Mouse (Mus musculus) olfactory bulb, adult 2 months (tissue): ENCODE results near the gene Med26. TPM values are rescaled to one million over a fixed set of nuclear protein-coding genes. Genes with fewer than 3 reads are reported as not detected.

Experiments used
- H3K27ac ChIP-seq: fragments of 200-500 bp; 2 replicates; pipeline ENCODE4 v1.5.1; 2012; ENCODE audit warnings: low read depth, low read length; ENCODE audit not compliant: insufficient read depth
- H3K4me1 ChIP-seq: fragments of 200-500 bp; 2 replicates; pipeline ENCODE4 v1.6.1; 2012; ENCODE audit warnings: low read length; ENCODE audit not compliant: control insufficient read depth, insufficient read depth
- H3K4me3 ChIP-seq: fragments of 200-500 bp; 2 replicates; pipeline ENCODE4 v1.5.1; 2012; ENCODE audit warnings: mild to moderate bottlenecking, low read depth, low read length, moderate library complexity; ENCODE audit not compliant: insufficient read depth
- CTCF ChIP-seq: fragments of 200-500 bp; IDR thresholded peaks from 2 replicates; pipeline ENCODE4 v1.5.1; 2012; ENCODE audit warnings: low read depth, mild to moderate bottlenecking, low read length, moderate library complexity; ENCODE audit not compliant: insufficient read depth
- POLR2A ChIP-seq: fragments of 200-500 bp; IDR thresholded peaks from 2 replicates; pipeline ENCODE4 v1.6.1; 2012; ENCODE audit warnings: mild to moderate bottlenecking, low read depth, low read length, moderate library complexity; ENCODE audit not compliant: insufficient read depth
- WGBS: fragments of 180-500 bp; shearing (Covaris S2); methylation state at CpG from one replicate; pipeline ENCODE4 v1.1.7; 2018; 5-methylcytosine and 5-hydroxymethylcytosine counted together
- polyA plus RNA-seq: library from polyadenylated mRNA; stranded (reverse); fragments of >200 nt; gene quantifications from 2 replicates; pipeline ENCODE4 v1.2.4, GENCODE M21; 2012; ENCODE audit warnings: low replicate concordance; ENCODE audit not compliant: missing spikeins, insufficient read depth, insufficient read length

Gene Med26
- polyA plus RNA-seq, 1 experiment, result not detected

DNA sequence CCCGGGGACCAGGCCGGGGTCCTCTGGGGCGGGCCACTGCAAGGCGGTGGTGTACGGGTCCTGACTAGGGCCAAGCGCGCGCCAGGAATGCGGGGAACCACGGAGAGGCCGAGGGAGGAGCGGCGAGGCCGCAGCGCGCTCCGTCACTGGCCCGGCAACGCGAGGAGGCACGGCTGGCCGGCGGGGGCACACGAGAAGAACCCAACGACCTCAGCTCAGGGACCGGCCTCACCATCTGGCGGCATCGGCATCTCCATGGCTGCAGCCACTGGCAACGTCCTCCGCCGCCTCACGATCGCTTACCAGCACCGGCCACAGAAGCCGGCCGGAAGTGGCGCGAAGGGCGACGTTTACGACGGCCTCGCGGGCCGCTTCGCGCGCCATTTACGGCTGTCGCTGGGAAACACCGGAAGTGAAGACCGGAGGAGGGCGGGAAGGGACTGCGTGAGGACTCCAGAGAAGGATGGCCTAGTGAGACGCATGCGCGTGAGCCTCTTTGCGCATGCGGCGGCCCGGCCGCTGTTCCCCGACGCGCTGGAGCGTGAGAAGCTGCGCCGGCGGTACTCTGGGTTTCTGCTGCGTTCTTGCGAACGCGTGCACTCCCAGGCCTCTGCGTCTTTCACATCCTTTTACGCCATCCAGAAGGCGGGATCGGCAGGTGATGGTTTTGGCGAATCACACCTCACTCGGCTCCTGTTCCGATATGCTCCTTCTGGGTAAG is 73.1 kb downstream of the Med26 start, which contains the start of gene Cherp:
Gene Cherp, minus strand, starts transcription at position 401 of the 721 bp plus-strand sequence.
- Histone ChIP-seq H3K27ac (peak within 1 kb of the TSS; percentile 84), H3K4me1 (peaks cover 4% of the 10 kb centered on the region; the same call in 1 of the 2 replicates), H3K4me3 (peak within 1 kb of the TSS; percentile 76)
- TF ChIP-seq CTCF, result no peak
- TF ChIP-seq POLR2A, result peak; percentile 94
- under 1% methylated on average over 80 of the region's 80 CpGs for WGBS

DNA sequence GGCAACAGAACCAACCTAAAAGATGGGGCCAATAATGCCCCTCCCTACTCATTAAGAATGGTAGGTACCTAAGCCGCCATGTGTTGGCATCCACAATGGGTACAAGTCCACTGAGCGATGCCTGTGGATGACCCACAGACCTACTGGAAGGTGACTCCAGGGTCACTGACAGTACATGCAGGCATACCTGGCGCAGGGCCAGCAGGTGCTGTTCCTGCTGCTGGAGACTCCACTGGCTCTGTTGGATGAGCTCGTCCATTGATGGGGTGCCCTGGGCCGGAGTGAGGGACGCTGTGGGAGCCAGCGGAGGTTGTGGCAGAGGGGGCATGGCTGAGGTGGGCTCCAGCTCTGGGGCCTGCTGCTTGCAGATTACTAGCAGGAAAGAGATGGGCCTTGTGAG is 77.4 kb downstream of the Med26 start:
- Histone ChIP-seq H3K4me1 (peaks cover 4% of the 10 kb centered on the region; the same call in 1 of the 2 replicates), H3K4me3 (no peak overlapping the region), H3K27ac (no peak overlapping the region)
- no peak for TF ChIP-seq POLR2A
- TF ChIP-seq CTCF, result no peak
- 90% methylated on average over 7 of the region's 7 CpGs for WGBS

GRCm38 (mm10) chr8:72469984-72470383 is 78.1 kb downstream of the Med26 start:
- 96% methylated on average over 8 of the region's 8 CpGs for WGBS
- TF ChIP-seq CTCF, result no peak
- no peak for TF ChIP-seq POLR2A
- Histone ChIP-seq H3K27ac (no peak overlapping the region), H3K4me1 (peaks cover 4% of the 10 kb centered on the region; the same call in 1 of the 2 replicates), H3K4me3 (no peak overlapping the region)

DNA sequence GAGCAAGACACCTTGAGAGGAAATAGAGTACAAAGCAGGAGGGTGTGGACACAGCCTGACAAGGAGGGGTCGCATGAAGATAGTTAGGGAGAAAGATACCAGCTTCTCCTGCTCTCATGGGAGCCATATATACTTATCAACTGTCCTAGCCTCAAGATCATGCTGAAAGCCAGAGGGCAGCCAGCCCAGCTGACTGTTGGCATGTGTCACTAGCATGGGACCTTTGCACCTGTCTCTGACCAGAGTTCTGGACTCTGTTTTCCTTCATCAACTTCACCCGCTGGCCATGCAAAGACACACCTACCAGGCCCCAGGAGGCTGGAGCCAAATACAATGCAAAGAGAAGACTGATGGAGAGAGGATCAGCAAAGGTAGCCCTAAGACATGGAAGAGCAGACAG is 78.8 kb downstream of the Med26 start:
- no peak overlapping the region for H3K27ac ChIP-seq
- H3K4me3 ChIP-seq, result no peak overlapping the region
- peaks cover 4% of the 10 kb centered on the region; the same call in 1 of the 2 replicates for H3K4me1 ChIP-seq
- no peak for TF ChIP-seq POLR2A
- TF ChIP-seq CTCF, result no peak
- WGBS, result 88% methylated on average over 2 of the region's 2 CpGs

- H3K4me1 ChIP-seq, result no peaks in the 10 kb centered on the region
- H3K4me3 ChIP-seq, result no peak overlapping the region
- 92% methylated on average over 10 of the region's 10 CpGs for WGBS
- no peak overlapping the region for H3K27ac ChIP-seq
- no peak for TF ChIP-seq POLR2A
- TF ChIP-seq CTCF, result no peak
Measured at GRCm38 (mm10) chr8:72464211-72464610, 83.9 kb downstream of the Med26 start.

DNA sequence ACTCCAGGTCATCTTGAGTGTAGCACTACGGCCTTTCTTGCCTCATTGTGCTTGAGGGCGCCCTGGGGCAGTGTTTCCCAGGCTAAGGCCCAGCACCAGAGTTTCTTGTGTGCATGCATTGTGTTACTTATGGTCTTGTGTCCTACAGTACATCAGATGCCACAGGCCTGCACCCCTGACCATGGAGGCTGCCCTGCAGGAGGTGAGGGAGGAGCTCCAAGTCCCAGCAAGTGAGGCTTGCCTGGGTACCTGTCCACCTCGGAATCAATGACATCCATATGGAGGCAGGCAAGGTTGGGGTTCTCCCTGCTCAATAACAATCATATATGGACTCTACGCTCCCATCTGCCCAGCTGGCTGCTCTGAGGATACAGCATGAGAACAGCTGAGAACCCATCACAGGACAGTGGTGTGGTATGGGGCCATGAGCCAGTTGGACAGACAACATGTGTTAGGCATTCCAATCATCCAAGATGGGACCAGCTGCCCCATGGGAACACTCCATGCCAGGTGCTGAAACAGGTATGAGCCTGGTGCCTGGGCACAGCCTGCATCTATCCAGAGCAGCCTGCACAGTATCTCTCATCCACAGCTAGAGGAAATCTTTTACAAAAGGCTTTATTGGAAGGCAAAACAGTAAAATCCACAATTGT is 88.1 kb downstream of the Med26 start:
- TF ChIP-seq CTCF, result no peak
- no peak for TF ChIP-seq POLR2A
- WGBS, result 92% methylated on average over 4 of the region's 4 CpGs

DNA sequence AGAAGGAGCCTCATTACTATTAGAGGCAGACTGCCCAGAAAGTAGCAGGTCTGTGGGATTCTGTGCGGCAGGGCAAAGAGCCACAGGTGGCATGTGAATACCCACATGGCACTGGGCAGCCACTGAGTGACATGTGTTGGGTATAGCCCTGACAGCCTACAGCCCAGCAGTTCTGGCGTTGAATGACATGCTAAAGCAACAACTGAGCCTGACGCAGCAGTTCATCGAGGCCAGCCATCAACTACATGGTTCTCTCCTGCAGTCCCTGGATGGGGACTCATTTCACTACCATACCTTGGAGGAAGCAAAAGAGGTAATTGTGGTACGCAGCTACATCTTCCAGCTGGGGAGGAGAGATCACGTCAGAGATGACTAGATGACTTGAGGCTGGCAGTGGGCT is 89.6 kb downstream of the Med26 start:
- WGBS, result 88% methylated on average over 6 of the region's 6 CpGs
- no peak for TF ChIP-seq POLR2A
- no peak for TF ChIP-seq CTCF

More for the DNA sequence above, 88.1 kb downstream of the Med26 start:
- Histone ChIP-seq H3K4me3 (no peak overlapping the region), H3K4me1 (no peaks in the 10 kb centered on the region), H3K27ac (no peak overlapping the region)

GRCm38 (mm10) chr8:72457806-72458205 is 90.3 kb downstream of the Med26 start:
- WGBS, result 87% methylated on average over 3 of the region's 3 CpGs
- TF ChIP-seq POLR2A (no peak), CTCF (no peak)

More for the DNA sequence above, 89.6 kb downstream of the Med26 start:
- no peak overlapping the region for H3K27ac ChIP-seq
- no peak overlapping the region for H3K4me3 ChIP-seq
- H3K4me1 ChIP-seq, result no peaks in the 10 kb centered on the region

DNA sequence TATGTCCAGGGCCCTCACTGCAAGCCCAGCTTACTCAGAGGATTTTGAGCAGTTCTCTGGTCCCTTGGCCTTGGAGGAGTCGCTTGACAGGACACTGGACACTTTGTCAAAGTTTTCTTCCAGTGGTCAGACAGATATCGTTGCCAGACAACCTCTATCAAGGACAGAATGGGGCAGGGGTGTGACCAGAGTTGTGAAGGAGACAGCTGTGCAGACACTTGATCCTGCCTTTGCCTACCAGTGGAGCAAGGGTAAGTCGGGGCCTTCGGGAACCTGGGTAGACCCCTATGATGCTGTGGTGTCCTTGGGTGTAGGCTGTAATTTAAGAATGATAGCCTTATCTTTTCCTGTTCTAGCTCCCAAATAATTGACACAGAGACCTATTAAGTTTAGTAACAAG is 92.8 kb downstream of the Med26 start:
- Histone ChIP-seq H3K4me1 (no peaks in the 10 kb centered on the region), H3K27ac (no peak overlapping the region), H3K4me3 (no peak overlapping the region)
- WGBS, result 90% methylated on average over 4 of the region's 4 CpGs
- TF ChIP-seq POLR2A (no peak), CTCF (no peak)

More at GRCm38 (mm10) chr8:72457806-72458205, 90.3 kb downstream of the Med26 start:
- Histone ChIP-seq H3K4me1 (no peaks in the 10 kb centered on the region), H3K4me3 (no peak overlapping the region), H3K27ac (no peak overlapping the region)
